Mouse (Mus musculus): Measurements from ENCODE around the gene Speer4f2. TPM values are rescaled to one million over a fixed set of nuclear protein-coding genes. Genes with fewer than 3 reads are reported as not detected.

The Speer4f2 gene
- polyA plus RNA-seq, 1 experiment from 2014 or later = not detected

- peaks cover 8% of the 10 kb centered on the region for H3K4me1 ChIP-seq
- no peaks in the 10 kb centered on the region for H3K36me3 ChIP-seq (replicated peaks)
- no peak for DNase-seq (ENCODE audit: extremely low spot score, low spot score)
- 84% methylated on average over 2 of the region's 2 CpGs for whole genome bisulfite sequencing
- H3K27me3 ChIP-seq (ENCODE audit: poor library complexity, severe bottlenecking) = no peaks in the 10 kb centered on the region
- no peak overlapping the region for H3K27ac ChIP-seq
- H3K4me3 ChIP-seq = no peak overlapping the region
- no peaks in the 10 kb centered on the region for H3K9me3 ChIP-seq
These were observed 44.2 kb downstream of the Speer4f2 start for GRCm38 (mm10) chr5:17417201-17417600.

- Histone ChIP-seq H3K4me3 (no peak overlapping the region), H3K4me1 (peaks cover 8% of the 10 kb centered on the region), H3K36me3 (replicated peaks) (no peaks in the 10 kb centered on the region), H3K27ac (peak overlapping the region; percentile 62), H3K9me3 (no peaks in the 10 kb centered on the region), H3K27me3 (ENCODE audit: poor library complexity, severe bottlenecking) (no peaks in the 10 kb centered on the region)
- DNase-seq (ENCODE audit: extremely low spot score, low spot score) = peak; percentile 29
- WGBS = 82% methylated on average over 1 of the region's 1 CpGs
These were observed 46.3 kb downstream of the Speer4f2 start for GRCm38 (mm10) chr5:17419215-17419820.

- Histone ChIP-seq H3K27ac (no peak overlapping the region), H3K9me3 (no peaks in the 10 kb centered on the region), H3K27me3 (ENCODE audit: poor library complexity, severe bottlenecking) (no peaks in the 10 kb centered on the region), H3K4me1 (peaks cover 8% of the 10 kb centered on the region), H3K36me3 (replicated peaks) (no peaks in the 10 kb centered on the region), H3K4me3 (no peak overlapping the region)
- DNase-seq (ENCODE audit: extremely low spot score, low spot score) = no peak
These were observed 46.9 kb downstream of the Speer4f2 start for GRCm38 (mm10) chr5:17419921-17420320.

DNA sequence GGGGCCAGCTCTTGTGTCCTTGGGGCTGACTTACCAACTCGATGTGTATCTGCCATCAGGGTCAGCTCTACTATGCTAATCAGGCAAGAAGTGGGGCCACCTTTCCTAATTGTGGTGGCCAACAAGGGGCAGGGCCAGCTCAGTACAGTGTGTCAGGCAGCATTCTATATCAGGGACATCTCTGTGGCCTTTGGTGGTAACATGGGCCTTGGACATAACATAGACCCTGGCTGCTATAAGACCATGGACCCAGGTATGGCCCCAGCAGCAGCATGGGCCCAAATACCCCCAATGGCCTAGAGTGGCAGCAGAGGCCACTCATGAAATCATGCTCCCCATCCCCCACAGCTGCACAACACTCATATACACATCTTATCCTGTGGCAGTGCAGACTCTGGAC is 49.2 kb downstream of the Speer4f2 start:
- H3K4me3 ChIP-seq = no peak overlapping the region
- H3K27me3 ChIP-seq (ENCODE audit: poor library complexity, severe bottlenecking) = no peaks in the 10 kb centered on the region
- no peak overlapping the region for H3K27ac ChIP-seq
- DNase-seq (ENCODE audit: extremely low spot score, low spot score) = no peak
- H3K4me1 ChIP-seq = peaks cover 8% of the 10 kb centered on the region
- WGBS = 83% methylated on average over 1 of the region's 1 CpGs
- no peaks in the 10 kb centered on the region for H3K36me3 ChIP-seq (replicated peaks)
- H3K9me3 ChIP-seq = no peaks in the 10 kb centered on the region

DNA sequence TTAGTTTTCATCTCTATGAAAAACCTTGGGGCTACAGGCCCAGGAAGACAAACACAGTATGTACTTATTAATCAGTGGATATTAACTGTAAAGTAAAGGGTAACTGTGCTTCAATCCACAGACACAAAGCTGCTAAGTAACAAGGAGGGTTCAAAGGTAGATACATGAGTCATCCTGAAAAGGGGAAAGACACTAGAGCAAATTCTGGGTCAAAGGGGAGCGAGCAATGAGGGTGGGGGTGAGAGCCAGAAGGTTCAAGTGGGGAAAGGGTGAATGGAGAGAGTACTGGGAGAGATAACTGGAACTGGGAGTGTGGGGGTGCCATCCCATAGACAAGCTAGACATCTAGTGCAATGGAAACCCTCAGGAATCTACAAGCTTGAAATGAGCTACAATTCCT is 54.0 kb downstream of the Speer4f2 start:
- H3K36me3 ChIP-seq (replicated peaks) = no peaks in the 10 kb centered on the region
- H3K9me3 ChIP-seq = no peaks in the 10 kb centered on the region
- H3K27me3 ChIP-seq (ENCODE audit: poor library complexity, severe bottlenecking) = no peaks in the 10 kb centered on the region
- no peak overlapping the region for H3K4me3 ChIP-seq
- WGBS = 83% methylated on average over 1 of the region's 1 CpGs
- H3K4me1 ChIP-seq = no peaks in the 10 kb centered on the region
- no peak for DNase-seq (ENCODE audit: extremely low spot score, low spot score)
- H3K27ac ChIP-seq = no peak overlapping the region

Other genes starting within 250 kb of the Speer4f2 start
- not detected in 2 replicates for gene Speer4f1, start 102.9 kb downstream of the Speer4f2 start, polyA plus RNA-seq (2016; fragmentation: Nextera tagmentation; extraction: Ambion mirVana)
- 5.8 and 6.7 TPM in 2 replicates for gene Sema3c, start 201.1 kb downstream of the Speer4f2 start, polyA plus RNA-seq (2016; fragmentation: Nextera tagmentation; extraction: Ambion mirVana)

Measured in forebrain, embryonic 10.5 days (tissue).